Mouse (Mus musculus): ENCODE results near the gene 4930583I09Rik. TPM values are rescaled to one million over a fixed set of nuclear protein-coding genes. Genes with fewer than 3 reads are reported as not detected.

4930583I09Rik gene
- total RNA-seq (2021), result not detected
- long read RNA-seq, experiment 1, result 0 reads
- long read RNA-seq, experiment 2, result 0 reads

DNA sequence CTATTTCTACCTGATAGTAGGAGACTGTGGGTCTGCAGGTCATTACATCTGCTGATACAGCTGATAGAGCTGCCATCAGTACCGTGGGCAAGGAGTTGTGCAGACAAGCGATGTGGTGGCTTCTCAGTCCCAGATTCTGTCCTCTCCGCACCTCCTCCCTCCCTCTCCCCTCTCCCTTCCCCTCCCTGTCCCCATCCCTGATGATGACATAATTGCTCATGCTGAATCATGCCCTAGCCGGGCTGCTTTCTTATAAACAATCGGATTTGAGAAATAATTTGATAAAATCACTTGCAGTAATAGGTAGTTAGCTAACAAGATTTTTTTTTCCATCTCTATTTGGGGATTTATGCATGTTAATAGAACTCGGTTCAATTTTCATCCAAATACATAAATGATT, at the start of gene 4930583I09Rik:
Gene 4930583I09Rik (minus strand): TSS at position 144 of the 400 bp plus-strand sequence.
- TF ChIP-seq CTCF (IDR thresholded peaks at IDR 0.05), result no peak
- DNase-seq, result no peak

GRCm38 (mm10) chr17:64876111-64876510, 40.2 kb upstream of the 4930583I09Rik start:
- no peak for DNase-seq
- no peak for TF ChIP-seq CTCF (IDR thresholded peaks at IDR 0.05)
- Histone ChIP-seq H3K4me3 (no peak overlapping the region), H3K27ac (no peak overlapping the region)
- intact Hi-C loops (cut with DNase I), result loop anchor here (10.0 kb wide), 1 partner anchor 381 kb away; no protein-coding TSS in a partner anchor

More for the DNA sequence above, at the start of gene 4930583I09Rik:
- intact Hi-C loops (cut with DNase I), result no loop called here
- no peak within 1 kb of the TSS for H3K27ac ChIP-seq
- no peak within 1 kb of the TSS for H3K4me3 ChIP-seq

- H3K27ac ChIP-seq, result no peak overlapping the region
- DNase-seq, result peak; percentile 36
- H3K4me3 ChIP-seq, result no peak overlapping the region
- intact Hi-C loops (cut with DNase I), result loop anchor here (10.0 kb wide), 1 partner anchor 379 kb away; no protein-coding TSS in a partner anchor
- TF ChIP-seq CTCF (IDR thresholded peaks at IDR 0.05), result peak; percentile 79
Observed at GRCm38 (mm10) chr17:64873651-64874072, 37.8 kb upstream of the 4930583I09Rik start.

DNA sequence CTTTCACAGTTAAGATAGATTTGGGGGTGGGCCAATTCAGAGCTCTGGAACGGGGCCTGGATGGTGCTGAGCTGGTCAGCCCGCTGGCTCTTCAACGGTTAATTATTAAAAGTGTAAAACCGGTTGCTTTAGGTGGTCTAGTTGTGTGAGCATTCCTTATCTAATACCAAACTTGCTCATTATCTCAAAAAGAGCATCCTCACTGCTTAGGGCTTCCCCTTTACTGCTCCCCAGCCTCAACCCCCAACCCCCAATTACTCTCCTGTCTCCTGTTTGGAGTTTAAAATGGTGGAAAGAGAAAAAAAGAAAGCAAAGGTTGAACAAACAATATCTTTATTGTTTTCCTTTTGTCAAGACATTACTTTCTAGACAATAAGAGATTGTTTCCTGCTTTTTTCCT, 27.9 kb upstream of the 4930583I09Rik start:
- H3K27ac ChIP-seq, result no peak overlapping the region
- intact Hi-C loops (cut with DNase I), result no loop called here
- no peak overlapping the region for H3K4me3 ChIP-seq
- DNase-seq, result no peak
- TF ChIP-seq CTCF (IDR thresholded peaks at IDR 0.05), result no peak

DNA sequence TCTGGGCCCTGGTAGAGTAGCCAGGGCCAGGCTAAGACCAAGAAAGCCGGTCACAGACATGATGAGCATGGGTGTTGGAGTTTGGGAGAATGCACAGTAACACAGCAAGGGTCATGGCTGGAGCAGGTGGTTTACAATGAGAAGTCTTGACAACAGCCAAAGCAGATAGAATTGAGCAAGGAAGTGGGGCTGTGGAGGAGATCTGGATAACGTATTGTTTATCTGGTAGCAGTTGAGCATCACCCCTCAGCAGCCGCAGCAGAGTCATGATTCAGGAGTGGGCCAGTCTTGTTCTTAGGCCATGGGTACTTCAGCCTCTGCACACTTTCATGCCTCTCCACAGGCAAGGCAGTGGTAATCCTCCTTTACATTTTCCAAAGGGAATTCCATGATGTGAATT, 25.1 kb upstream of the 4930583I09Rik start:
- no peak for DNase-seq
- no peak overlapping the region for H3K27ac ChIP-seq
- intact Hi-C loops (cut with DNase I), result no loop called here
- H3K4me3 ChIP-seq, result no peak overlapping the region
- no peak for TF ChIP-seq CTCF (IDR thresholded peaks at IDR 0.05)

GRCm38 (mm10) chr17:64858848-64859247, 23.0 kb upstream of the 4930583I09Rik start:
- intact Hi-C loops (cut with DNase I), result no loop called here
- no peak for TF ChIP-seq CTCF (IDR thresholded peaks at IDR 0.05)
- Histone ChIP-seq H3K4me3 (no peak overlapping the region), H3K27ac (no peak overlapping the region)
- no peak for DNase-seq

GRCm38 (mm10) chr17:64848031-64848430, 12.2 kb upstream of the 4930583I09Rik start:
- Histone ChIP-seq H3K27ac (no peak overlapping the region), H3K4me3 (no peak overlapping the region)
- intact Hi-C loops (cut with DNase I), result no loop called here
- no peak for DNase-seq
- no peak for TF ChIP-seq CTCF (IDR thresholded peaks at IDR 0.05)

- Histone ChIP-seq H3K4me3 (no peak overlapping the region), H3K27ac (no peak overlapping the region)
- no peak for DNase-seq
- intact Hi-C loops (cut with DNase I), result no loop called here
- no peak for TF ChIP-seq CTCF (IDR thresholded peaks at IDR 0.05)
Observed at GRCm38 (mm10) chr17:64846654-64847053, 10.8 kb upstream of the 4930583I09Rik start.

- DNase-seq, result no peak
- no peak for TF ChIP-seq CTCF (IDR thresholded peaks at IDR 0.05)
- Histone ChIP-seq H3K27ac (no peak overlapping the region), H3K4me3 (no peak overlapping the region)
- intact Hi-C loops (cut with DNase I), result no loop called here
Observed at GRCm38 (mm10) chr17:64836892-64837291, 1.0 kb upstream of the 4930583I09Rik start.

GRCm38 (mm10) chr17:64836352-64836751, 481 bp upstream of the 4930583I09Rik start:
- no peak overlapping the region for H3K27ac ChIP-seq
- no peak for DNase-seq
- H3K4me3 ChIP-seq, result no peak overlapping the region
- intact Hi-C loops (cut with DNase I), result no loop called here
- TF ChIP-seq CTCF (IDR thresholded peaks at IDR 0.05), result no peak

DNA sequence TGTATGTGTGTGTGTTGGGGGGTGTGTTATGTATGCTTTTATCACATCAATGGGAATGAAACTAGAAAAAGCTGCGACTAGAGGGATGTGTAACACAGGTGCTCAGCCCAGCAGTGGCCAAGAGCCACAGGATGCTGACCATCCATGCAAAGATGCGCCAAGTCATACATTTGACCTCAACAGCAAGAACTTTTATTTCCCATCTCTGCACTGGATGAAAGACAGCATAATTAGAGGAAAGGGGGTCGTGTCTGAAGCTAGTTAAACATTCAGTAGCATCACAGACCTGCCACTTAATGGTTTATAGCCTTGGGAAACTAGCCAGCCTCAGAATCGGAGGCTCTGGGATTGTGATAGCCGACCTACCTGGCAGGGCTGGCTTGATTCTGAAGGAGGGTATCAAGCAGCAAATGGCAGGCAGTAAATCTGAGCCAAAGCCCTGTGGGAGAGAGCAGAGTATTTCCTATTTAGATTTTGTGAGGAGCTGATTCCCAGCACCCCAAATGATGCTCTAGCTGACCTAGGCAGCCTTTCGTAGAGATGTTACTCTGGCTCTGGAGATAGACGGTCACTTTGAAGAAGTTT, 1.9 kb downstream of the 4930583I09Rik start:
- intact Hi-C loops (cut with DNase I), result no loop called here
- H3K4me3 ChIP-seq, result no peak overlapping the region
- no peak for DNase-seq
- no peak for TF ChIP-seq CTCF (IDR thresholded peaks at IDR 0.05)
- H3K27ac ChIP-seq, result no peak overlapping the region

DNA sequence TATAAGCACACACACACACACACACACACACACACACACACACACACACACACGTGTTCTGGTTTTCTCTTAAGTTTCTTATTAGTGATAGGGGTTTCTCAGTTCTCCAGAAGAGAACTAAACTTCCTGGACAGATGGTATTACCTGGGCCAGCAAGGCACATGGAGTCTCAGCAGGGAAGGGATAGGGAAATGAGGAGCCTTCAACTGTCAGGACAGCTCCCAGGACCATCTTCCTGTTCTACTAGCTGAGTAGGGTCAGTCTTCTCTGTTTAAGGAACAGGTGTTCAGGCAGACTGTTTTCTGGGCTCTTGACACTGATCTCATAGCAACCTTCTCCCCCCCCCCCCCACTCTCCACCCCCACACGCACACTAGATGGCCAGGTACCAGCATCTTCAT, 2.8 kb downstream of the 4930583I09Rik start:
- no peak for TF ChIP-seq CTCF (IDR thresholded peaks at IDR 0.05)
- DNase-seq, result no peak
- Histone ChIP-seq H3K27ac (no peak overlapping the region), H3K4me3 (no peak overlapping the region)
- intact Hi-C loops (cut with DNase I), result no loop called here

DNA sequence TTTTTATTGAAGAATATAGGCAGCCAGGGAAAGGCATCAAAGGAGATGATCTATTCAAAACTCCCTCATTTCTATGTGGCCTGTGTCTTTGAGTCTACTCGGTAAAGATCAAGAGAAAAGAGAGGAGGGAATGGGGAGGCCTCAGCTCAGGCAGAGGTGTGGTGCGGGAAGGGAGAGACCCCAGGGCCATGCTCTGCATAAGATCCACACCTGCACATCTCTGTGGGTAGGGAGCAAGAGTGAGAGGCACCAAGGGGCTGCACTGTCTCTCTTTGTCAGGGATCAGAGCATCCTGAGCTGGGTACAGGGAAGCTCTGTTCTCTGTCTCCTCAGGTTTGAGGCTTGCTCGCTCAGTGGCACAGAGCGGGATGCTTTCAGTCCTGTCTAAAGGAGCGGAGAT, 8.4 kb downstream of the 4930583I09Rik start:
- Histone ChIP-seq H3K27ac (no peak overlapping the region), H3K4me3 (no peak overlapping the region)
- no peak for TF ChIP-seq CTCF (IDR thresholded peaks at IDR 0.05)
- intact Hi-C loops (cut with DNase I), result no loop called here
- no peak for DNase-seq

- H3K4me3 ChIP-seq, result no peak overlapping the region
- intact Hi-C loops (cut with DNase I), result no loop called here
- no peak for DNase-seq
Observed at GRCm38 (mm10) chr17:64826843-64827242, 9.0 kb downstream of the 4930583I09Rik start.

More at GRCm38 (mm10) chr17:64826843-64827242, 9.0 kb downstream of the 4930583I09Rik start:
- no peak for TF ChIP-seq CTCF (IDR thresholded peaks at IDR 0.05)
- no peak overlapping the region for H3K27ac ChIP-seq

Measured in gastrocnemius, adult 2 months (tissue).